Mouse (Mus musculus) skeletal muscle tissue, adult 2 months (tissue): ENCODE data around the gene Olfr1251.
"Not testable (repeated sequence)": the region's sequence is repeated elsewhere in the genome, so short reads cannot be mapped to it uniquely, and the experiment has no call there.

ENCODE experiments used
- DNase-seq: peaks from one replicate; pipeline ENCODE4 v3.0.0-alpha.2; 2012; ENCODE audit warnings: low read depth, low spot score

The Olfr1251 gene

GRCm38 (mm10) chr2:89671836-89672235 is at the start of gene Olfr1251:
Olfr1251 (minus strand) TSS chr2:89671936.
- DNase-seq, result no peak

GRCm38 (mm10) chr2:89691980-89692379 is 20.2 kb upstream of the Olfr1251 start:
- DNase-seq, result no peak

- no peak for DNase-seq
These were observed 10.4 kb downstream of the Olfr1251 start, which contains the start of gene Olfr1250 for GRCm38 (mm10) chr2:89661367-89661766. Olfr1250 (minus strand) TSS chr2:89661467.

- DNase-seq, result no peak
These were observed 36.9 kb downstream of the Olfr1251 start, which contains the start of gene Olfr1249 for GRCm38 (mm10) chr2:89634883-89635282. Olfr1249 (minus strand) TSS chr2:89634983.

- not testable (repeated sequence) for DNase-seq
These were observed 53.6 kb downstream of the Olfr1251 start, which contains the start of gene Olfr1248 for GRCm38 (mm10) chr2:89618145-89618544. Olfr1248 (minus strand) TSS chr2:89618245.
